Mouse (Mus musculus) liver, embryonic 16.5 days (tissue): ENCODE results near the gene Adamtsl5. TPM values are rescaled to one million over a fixed set of nuclear protein-coding genes. Genes with fewer than 3 reads are reported as not detected.

Source experiments
- ATAC-seq: fragments of 200-750 bp; cut with Nextera tagmentation; 2 replicates; pipeline ENCODE4 v1.8.0; 2017; ENCODE audit warnings: low read depth, mild to moderate bottlenecking, moderate number of reproducible peaks, moderate library complexity
- H3K27ac ChIP-seq: fragments of 300-500 bp; sonication (generic); 2 replicates; pipeline ENCODE4 v1.5.1; 2014; ENCODE audit warnings: mild to moderate bottlenecking, low read length
- H3K27me3 ChIP-seq: fragments of 300-500 bp; sonication (generic); 2 replicates; pipeline ENCODE4 v1.6.1; 2014; ENCODE audit warnings: low read depth, low read length, mixed read lengths; ENCODE audit not compliant: control insufficient read depth, insufficient read depth
- H3K36me3 ChIP-seq: fragments of 300-500 bp; sonication (generic); 2 replicates; pipeline ENCODE4 v1.6.1; 2014; ENCODE audit warnings: mild to moderate bottlenecking; ENCODE audit not compliant: control insufficient read depth, insufficient read depth
- H3K4me1 ChIP-seq: fragments of 300-500 bp; sonication (generic); 2 replicates; pipeline ENCODE4 v1.6.1; 2014; ENCODE audit warnings: low read depth, low read length, mixed read lengths; ENCODE audit not compliant: control insufficient read depth
- H3K4me2 ChIP-seq: fragments of 300-500 bp; sonication (generic); 2 replicates; pipeline ENCODE4 v1.6.1; 2014; ENCODE audit warnings: low read depth, low read length, mixed read lengths
- H3K4me3 ChIP-seq: fragments of 300-500 bp; sonication (generic); 2 replicates; pipeline ENCODE4 v1.5.1; 2014; ENCODE audit warnings: low read depth, mild to moderate bottlenecking, low read length
- H3K9ac ChIP-seq: fragments of 300-500 bp; sonication (generic); 2 replicates; pipeline ENCODE4 v1.6.1; 2014; ENCODE audit warnings: low read depth, low read length
- H3K9me3 ChIP-seq: fragments of 300-500 bp; sonication (generic); replicated peaks from 2 replicates; pipeline ENCODE4 v1.6.1; 2016; ENCODE audit warnings: low read length; ENCODE audit not compliant: control insufficient read depth
- WGBS: fragments of 180-500 bp; shearing (Covaris S2); extraction: QIAGEN DNeasy Blood & Tissue Kit; methylation state at CpG from one replicate; pipeline ENCODE4 v1.1.7; 2014; ENCODE audit not compliant: insufficient replicate concordance; 5-methylcytosine and 5-hydroxymethylcytosine counted together
- polyA plus RNA-seq: library from polyadenylated mRNA; unstranded; fragments of >200 nt; fragmentation: Nextera tagmentation; extraction: Ambion mirVana; gene quantifications from 2 replicates; pipeline ENCODE4 v1.2.1, GENCODE M21; 2015

Adamtsl5 gene
- polyA plus RNA-seq, 1 experiment from 2014 or later, result 2.2 TPM

DNA sequence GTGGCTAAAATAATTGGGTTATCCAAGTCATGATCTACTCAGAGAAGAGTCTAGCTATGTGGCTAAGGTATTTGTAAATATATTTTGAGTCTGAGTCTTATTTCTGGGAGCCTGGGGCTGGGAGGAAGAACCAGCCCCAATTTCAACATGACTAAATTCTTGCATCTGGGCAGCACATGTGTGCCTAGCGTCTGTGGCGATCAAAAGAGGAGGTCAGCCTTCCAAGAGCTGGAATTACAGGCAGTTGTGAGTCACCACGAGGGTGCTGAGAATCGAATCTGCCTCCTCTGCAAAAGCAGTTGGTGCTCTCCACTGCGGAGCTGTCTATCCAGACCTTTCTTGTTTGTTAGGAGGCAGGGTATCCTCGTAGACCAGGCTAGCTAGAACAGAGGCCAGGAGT is 17.5 kb upstream of the Adamtsl5 start:
- Histone ChIP-seq H3K27me3 (peaks cover 30% of the 10 kb centered on the region), H3K4me2 (no peak overlapping the region), H3K9ac (no peak overlapping the region), H3K36me3 (no peaks in the 10 kb centered on the region), H3K4me1 (no peaks in the 10 kb centered on the region), H3K9me3 (no peaks in the 10 kb centered on the region), H3K4me3 (no peak overlapping the region), H3K27ac (no peak overlapping the region)
- ATAC-seq, result no peak
- WGBS, result 52% methylated on average over 6 of the region's 6 CpGs

DNA sequence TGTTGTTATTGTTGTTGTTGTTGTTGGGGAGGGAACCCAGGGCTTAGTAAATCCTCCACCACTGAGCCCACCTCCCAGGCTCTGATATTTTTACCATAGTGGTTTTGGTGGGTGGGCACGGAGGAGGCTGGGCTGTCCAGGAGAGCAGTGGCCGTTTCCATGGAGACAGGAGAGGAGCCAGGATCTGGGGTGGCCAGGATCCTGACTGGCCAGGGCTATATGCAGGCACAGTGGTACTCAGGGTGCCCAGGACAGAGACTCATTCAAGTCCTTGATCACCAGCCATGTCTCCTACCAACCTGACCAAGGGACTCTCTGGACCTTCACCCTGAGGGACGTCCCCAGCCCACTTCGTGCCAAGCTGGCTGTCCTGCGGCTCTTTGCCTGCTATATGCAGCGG is 15.5 kb upstream of the Adamtsl5 start:
- H3K9ac ChIP-seq, result no peak overlapping the region
- 38% methylated on average over 6 of the region's 6 CpGs for WGBS
- no peaks in the 10 kb centered on the region for H3K4me1 ChIP-seq
- no peaks in the 10 kb centered on the region for H3K9me3 ChIP-seq
- no peak overlapping the region for H3K4me3 ChIP-seq
- peaks cover 41% of the 10 kb centered on the region for H3K27me3 ChIP-seq
- ATAC-seq, result no peak
- no peak overlapping the region for H3K27ac ChIP-seq
- H3K36me3 ChIP-seq, result no peaks in the 10 kb centered on the region
- no peak overlapping the region for H3K4me2 ChIP-seq

DNA sequence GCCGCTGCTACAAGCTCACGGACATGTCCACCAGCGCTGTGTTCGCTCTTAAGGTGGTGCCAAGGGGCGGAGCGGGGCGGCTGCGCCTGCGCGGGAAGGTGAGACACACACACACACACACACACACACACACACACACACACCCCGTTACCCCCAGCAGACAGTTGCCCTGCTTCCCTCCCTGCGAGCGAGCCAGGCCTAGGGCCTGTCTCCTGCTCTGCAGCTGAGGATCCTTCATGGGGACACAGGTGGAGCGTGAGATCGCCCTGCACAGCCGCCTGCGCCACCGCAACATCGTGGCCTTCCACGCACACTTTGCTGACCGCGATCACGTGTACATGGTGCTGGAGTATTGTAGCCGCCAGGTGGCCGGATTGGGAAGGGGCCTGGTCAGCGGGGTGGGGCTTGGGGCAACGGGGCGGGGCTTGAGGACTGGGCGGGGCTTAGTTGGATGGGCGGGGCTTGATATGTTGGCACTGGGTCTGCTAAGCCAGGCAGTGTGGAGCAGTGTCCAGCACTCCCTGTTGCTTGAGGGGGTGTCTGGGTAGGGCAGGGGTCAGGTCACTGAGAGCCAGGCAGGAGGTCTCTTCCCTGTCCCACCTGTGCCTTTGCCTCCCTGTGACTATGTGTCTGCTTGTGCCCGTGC is 9.9 kb upstream of the Adamtsl5 start:
- Histone ChIP-seq H3K4me1 (peaks cover 4% of the 10 kb centered on the region; the same call in 1 of the 2 replicates), H3K27ac (no peak overlapping the region), H3K4me2 (peak overlapping the region; percentile 3; the same call in 1 of the 2 replicates), H3K4me3 (peak overlapping the region; percentile 20; the same call in 1 of the 2 replicates), H3K36me3 (no peaks in the 10 kb centered on the region), H3K9me3 (no peaks in the 10 kb centered on the region), H3K27me3 (peaks cover 73% of the 10 kb centered on the region), H3K9ac (no peak overlapping the region)
- 8% methylated on average over 31 of the region's 31 CpGs for WGBS
- peak; percentile 24; the same call in 1 of the 2 replicates for ATAC-seq

DNA sequence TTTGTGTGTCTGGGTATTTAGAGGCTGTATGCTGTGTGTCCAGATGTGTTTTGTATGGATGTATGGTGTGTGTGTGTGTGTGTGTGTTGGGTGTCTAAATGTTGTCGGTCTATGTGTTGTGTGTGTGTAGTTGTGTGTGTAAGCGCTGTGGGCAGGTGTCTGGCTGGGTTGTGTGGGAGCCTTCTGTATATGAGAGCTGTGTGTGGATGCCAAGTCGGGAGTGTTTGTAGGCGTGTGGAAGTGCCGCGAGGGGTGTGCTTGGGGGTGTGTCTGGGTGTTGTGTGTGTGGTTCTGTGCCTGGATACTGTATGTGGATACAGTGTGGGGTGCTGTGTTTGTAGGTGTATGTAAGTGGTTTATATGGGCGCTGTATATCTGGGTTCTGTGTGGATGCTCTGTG is 9.1 kb upstream of the Adamtsl5 start:
- Histone ChIP-seq H3K4me1 (peaks cover 4% of the 10 kb centered on the region; the same call in 1 of the 2 replicates), H3K4me3 (no peak overlapping the region), H3K9me3 (no peaks in the 10 kb centered on the region), H3K27ac (no peak overlapping the region), H3K4me2 (no peak overlapping the region), H3K9ac (no peak overlapping the region), H3K27me3 (peaks cover 72% of the 10 kb centered on the region), H3K36me3 (no peaks in the 10 kb centered on the region)
- ATAC-seq, result no peak
- WGBS, result 28% methylated on average over 7 of the region's 7 CpGs

DNA sequence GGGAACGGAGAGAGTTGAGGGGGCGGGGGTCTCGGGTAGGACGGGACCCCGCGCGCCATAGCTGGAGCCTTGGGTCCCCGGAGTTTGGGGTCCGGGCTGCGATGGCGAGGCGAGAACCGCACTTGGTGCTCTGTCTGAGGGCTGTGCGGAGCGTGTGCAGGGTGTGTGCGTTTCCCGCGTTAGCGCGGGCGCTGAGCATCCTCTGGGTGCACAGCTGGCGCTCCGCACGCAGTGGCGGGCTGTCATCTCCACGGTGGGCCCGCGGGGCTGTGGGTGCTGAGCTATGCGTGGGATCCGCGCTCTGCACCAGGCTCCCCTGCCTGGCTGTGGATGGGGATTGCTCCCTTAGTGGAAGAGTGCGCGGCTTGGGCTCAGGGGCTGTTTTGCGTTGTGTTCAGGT is 8.5 kb upstream of the Adamtsl5 start:
- Histone ChIP-seq H3K4me3 (no peak overlapping the region), H3K4me2 (no peak overlapping the region), H3K27me3 (peaks cover 75% of the 10 kb centered on the region)

DNA sequence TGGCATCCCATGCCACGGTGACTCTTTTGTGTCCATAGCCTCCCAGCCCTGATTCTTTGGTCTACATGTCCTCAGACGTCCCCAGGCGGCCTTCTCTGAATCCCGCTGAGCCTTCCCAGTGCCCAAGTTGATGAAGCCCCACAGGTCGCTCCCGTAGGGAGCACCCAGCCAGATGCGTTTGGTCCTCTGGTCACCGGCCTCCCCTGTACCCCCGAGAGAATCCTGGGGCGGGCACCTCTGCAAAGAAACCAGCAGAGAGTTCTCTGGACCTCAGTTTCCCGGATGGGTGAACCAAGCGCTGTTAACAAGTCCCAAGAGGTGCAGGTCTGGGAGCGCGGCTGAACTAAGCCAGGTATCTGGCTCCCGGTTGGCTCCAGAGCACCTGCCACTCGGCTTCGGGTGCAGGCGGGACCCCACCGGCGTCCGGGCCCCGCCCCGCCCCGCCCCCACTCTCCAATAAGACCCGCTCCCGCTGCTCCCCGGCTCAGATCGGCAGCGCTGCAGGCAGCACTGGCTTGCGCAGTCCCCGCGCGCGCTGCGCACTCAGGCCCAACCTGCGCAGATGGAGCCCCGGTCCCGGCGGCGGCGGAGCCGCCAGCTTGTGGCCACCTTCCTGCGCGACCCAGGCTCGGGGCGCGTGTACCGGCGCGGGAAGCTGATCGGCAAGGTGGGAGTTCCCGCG is 7.9 kb upstream of the Adamtsl5 start, which contains the start of gene Plk5:
TSS of gene Plk5 (plus strand) at position 459 of the 682 bp plus-strand sequence.
- Histone ChIP-seq H3K36me3 (no peaks in the 10 kb centered on the region), H3K4me3 (no peak within 1 kb of the TSS), H3K9me3 (no peaks in the 10 kb centered on the region), H3K4me2 (no peak within 1 kb of the TSS), H3K27ac (no peak within 1 kb of the TSS), H3K9ac (no peak within 1 kb of the TSS), H3K27me3 (peaks cover 78% of the 10 kb centered on the region), H3K4me1 (peaks cover 4% of the 10 kb centered on the region; the same call in 1 of the 2 replicates)
- 2% methylated on average over 53 of the region's 53 CpGs for WGBS
- ATAC-seq, result no peak

More for the DNA sequence above, 8.5 kb upstream of the Adamtsl5 start:
- no peaks in the 10 kb centered on the region for H3K36me3 ChIP-seq
- H3K9ac ChIP-seq, result no peak overlapping the region
- H3K27ac ChIP-seq, result no peak overlapping the region
- no peak for ATAC-seq
- H3K9me3 ChIP-seq, result no peaks in the 10 kb centered on the region
- WGBS, result 3% methylated on average over 34 of the region's 34 CpGs
- H3K4me1 ChIP-seq, result peaks cover 4% of the 10 kb centered on the region; the same call in 1 of the 2 replicates

DNA sequence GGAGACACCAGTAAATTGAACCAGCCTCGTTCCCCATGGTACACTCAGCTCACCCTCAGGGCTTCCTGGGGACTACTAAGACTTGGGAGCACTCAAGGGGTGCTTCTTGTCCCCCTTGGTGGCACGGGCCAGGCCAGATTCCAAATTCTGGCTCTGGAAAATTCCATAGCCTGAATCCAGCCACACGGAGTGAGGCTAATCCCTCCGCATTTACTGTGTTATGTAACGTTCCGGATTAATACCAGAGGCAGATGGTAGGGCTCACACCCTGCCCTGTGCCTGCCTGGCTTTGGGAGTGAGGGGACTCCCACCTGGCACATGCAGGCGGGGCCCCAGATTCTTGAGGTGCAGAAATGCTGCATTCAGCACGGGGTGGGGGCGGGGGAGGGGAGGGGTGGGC is 7.2 kb upstream of the Adamtsl5 start:
- H3K4me3 ChIP-seq, result no peak overlapping the region
- 16% methylated on average over 9 of the region's 9 CpGs for WGBS
- ATAC-seq, result no peak
- H3K36me3 ChIP-seq, result no peaks in the 10 kb centered on the region
- peaks cover 4% of the 10 kb centered on the region; the same call in 1 of the 2 replicates for H3K4me1 ChIP-seq
- peaks cover 79% of the 10 kb centered on the region for H3K27me3 ChIP-seq
- no peak overlapping the region for H3K27ac ChIP-seq
- H3K4me2 ChIP-seq, result no peak overlapping the region
- H3K9me3 ChIP-seq, result no peaks in the 10 kb centered on the region
- no peak overlapping the region for H3K9ac ChIP-seq

DNA sequence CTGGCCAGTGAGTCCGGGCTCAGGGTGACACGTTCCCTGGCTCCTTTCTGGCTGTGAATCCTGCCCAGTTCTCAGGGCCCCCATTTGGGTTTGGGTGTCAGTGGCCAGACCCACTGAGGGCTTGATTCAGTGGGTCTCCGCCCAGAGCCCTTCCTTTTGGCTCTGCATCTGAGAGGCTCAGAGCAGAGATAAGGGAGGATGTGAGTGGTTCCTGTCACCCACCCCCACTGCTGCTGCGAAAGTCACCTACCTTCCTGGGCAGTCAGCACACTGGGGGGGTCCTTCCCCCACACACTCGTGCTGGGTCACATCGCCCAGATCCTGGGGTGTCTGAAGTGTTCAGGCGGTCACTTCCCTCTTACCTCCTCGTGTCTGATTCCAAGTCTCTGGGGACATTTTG is 4.5 kb upstream of the Adamtsl5 start:
- Histone ChIP-seq H3K27me3 (peaks cover 86% of the 10 kb centered on the region), H3K9ac (no peak overlapping the region), H3K9me3 (no peaks in the 10 kb centered on the region), H3K4me2 (no peak overlapping the region), H3K4me1 (peaks cover 16% of the 10 kb centered on the region), H3K4me3 (no peak overlapping the region), H3K27ac (no peak overlapping the region), H3K36me3 (no peaks in the 10 kb centered on the region)
- WGBS, result 20% methylated on average over 8 of the region's 8 CpGs
- ATAC-seq, result no peak

DNA sequence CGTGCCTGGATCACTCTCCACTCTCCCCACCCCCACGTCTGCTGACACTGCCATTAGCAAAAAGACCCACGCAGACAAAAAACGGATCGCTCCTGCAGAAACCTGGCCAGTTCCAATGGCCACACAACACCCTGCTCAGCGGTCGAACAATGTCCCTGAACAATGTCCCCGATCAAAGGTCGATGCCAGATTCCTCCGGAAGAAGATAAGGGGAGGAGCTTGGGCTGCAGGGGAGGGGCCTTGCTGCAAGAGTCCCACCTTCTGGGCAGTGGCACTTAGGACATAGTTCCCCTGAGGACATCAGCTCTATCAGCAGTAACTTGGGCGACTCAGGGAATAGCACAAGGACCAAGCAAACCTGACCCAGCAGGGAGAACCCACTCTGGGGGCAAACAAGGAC is 3.7 kb upstream of the Adamtsl5 start:
- ATAC-seq, result no peak
- Histone ChIP-seq H3K27me3 (peaks cover 85% of the 10 kb centered on the region), H3K4me1 (peaks cover 21% of the 10 kb centered on the region), H3K4me3 (no peak overlapping the region), H3K27ac (no peak overlapping the region), H3K36me3 (no peaks in the 10 kb centered on the region), H3K9ac (no peak overlapping the region), H3K4me2 (no peak overlapping the region), H3K9me3 (no peaks in the 10 kb centered on the region)
- WGBS, result 15% methylated on average over 11 of the region's 11 CpGs
